Mouse (Mus musculus) embryonic fibroblast, embryonic 13.5 days (primary cell): ENCODE measurements around the gene Mcmbp.

Source experiments
- CTCF ChIP-seq: IDR thresholded peaks from 2 replicates; pipeline ENCODE4 v1.5.1; 2011; ENCODE audit warnings: mild to moderate bottlenecking, control low read depth, low read length, moderate library complexity, borderline replicate concordance; ENCODE audit not compliant: insufficient read depth
- POLR2A ChIP-seq: IDR thresholded peaks from 2 replicates; pipeline ENCODE4 v1.6.1; 2011; ENCODE audit warnings: low read depth, mild to moderate bottlenecking, control low read depth, low read length, moderate library complexity

DNA sequence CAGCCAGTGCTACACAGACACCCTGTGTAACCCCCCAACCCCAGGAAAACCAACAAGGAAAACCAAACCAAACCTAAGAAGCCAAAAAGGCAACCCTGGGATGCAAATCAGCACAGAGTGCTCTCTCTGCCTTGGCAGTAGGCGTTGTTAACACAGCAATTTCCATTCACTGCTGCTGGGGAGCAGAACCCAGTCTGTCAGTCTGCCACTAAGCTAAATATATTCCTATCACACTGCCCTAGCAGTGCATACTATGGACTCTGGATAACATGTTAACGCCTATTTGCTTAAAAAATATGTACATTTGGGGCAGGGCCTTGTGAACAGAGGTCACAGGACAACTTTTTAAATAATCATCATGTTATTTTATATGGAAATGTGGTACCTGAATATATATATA is 8.7 kb downstream of the Mcmbp start:
- no peak for TF ChIP-seq CTCF
- TF ChIP-seq POLR2A, result no peak
